Mouse (Mus musculus) liver, adult 2 months (tissue): Measurements from ENCODE around the gene Rad51b.

ENCODE experiments used
- CTCF ChIP-seq: fragments of 200-500 bp; IDR thresholded peaks from 2 replicates; pipeline ENCODE4 v1.5.1; 2011; ENCODE audit warnings: low read depth, low read length, control low read depth
- POLR2A ChIP-seq: fragments of 200-500 bp; IDR thresholded peaks from 2 replicates; pipeline ENCODE4 v1.6.1; 2011; ENCODE audit warnings: low read length, control low read depth; ENCODE audit not compliant: insufficient read depth; ENCODE audit errors: extremely low read depth

- TF ChIP-seq CTCF (no peak), POLR2A (no peak)
Observed at GRCm38 (mm10) chr12:79629945-79630850, 333.1 kb downstream of the Rad51b start.
